Mouse (Mus musculus) kidney, adult 2 months (tissue): Measurements from ENCODE around the gene Plac1.

Source experiments
- CTCF ChIP-seq: fragments of 200-500 bp; conservative IDR thresholded peaks from 2 replicates; pipeline ENCODE4 v1.5.1; 2011; ENCODE audit warnings: low read depth, mild to moderate bottlenecking, control low read depth, low read length, moderate library complexity, mixed read lengths; ENCODE audit not compliant: insufficient read depth, insufficient read length
- POLR2A ChIP-seq: fragments of 200-500 bp; IDR thresholded peaks from one replicate; pipeline ENCODE4 v1.6.1; 2011; ENCODE audit warnings: low read depth, low read length, control low read depth

GRCm38 (mm10) chrX:53268856-53269255 is 28.9 kb upstream of the Plac1 start:
- no peak for TF ChIP-seq CTCF
- no peak for TF ChIP-seq POLR2A
